Mouse (Mus musculus): ENCODE data around the gene B3galt1. TPM values are rescaled to one million over a fixed set of nuclear protein-coding genes. Genes with fewer than 3 reads are reported as not detected.

B3galt1 gene
- polyA plus RNA-seq, 1 experiment from 2014 or later, result 9.2 TPM

- Histone ChIP-seq H3K4me1 (replicated peaks) (no peaks in the 10 kb centered on the region), H3K27ac (no peak overlapping the region), H3K9me3 (no peaks in the 10 kb centered on the region), H3K27me3 (no peaks in the 10 kb centered on the region), H3K9ac (replicated peaks) (no peak overlapping the region), H3K4me3 (replicated peaks) (no peak overlapping the region), H3K4me2 (no peak overlapping the region), H3K36me3 (no peaks in the 10 kb centered on the region)
- WGBS, result 72% methylated on average over 3 of the region's 3 CpGs
- ATAC-seq (ENCODE audit: insufficient number of reproducible peaks, insufficient read depth, low FRiP score, low TSS enrichment, low read depth), result 0 out of 2 replicates have a peak, but pooled peaks have one; percentile 56
These were observed 382.7 kb downstream of the B3galt1 start for GRCm38 (mm10) chr2:67948408-67948807.

GRCm38 (mm10) chr2:67956182-67956581 lies 390.5 kb downstream of the B3galt1 start:
- no peak overlapping the region for H3K4me2 ChIP-seq
- H3K4me3 ChIP-seq (replicated peaks), result no peak overlapping the region
- ATAC-seq (ENCODE audit: insufficient number of reproducible peaks, insufficient read depth, low FRiP score, low TSS enrichment, low read depth), result no peak
- no peaks in the 10 kb centered on the region for H3K4me1 ChIP-seq (replicated peaks)
- no peak overlapping the region for H3K27ac ChIP-seq
- WGBS, result 77% methylated on average over 4 of the region's 4 CpGs
- no peaks in the 10 kb centered on the region for H3K27me3 ChIP-seq
- no peak overlapping the region for H3K9ac ChIP-seq (replicated peaks)
- H3K36me3 ChIP-seq, result no peaks in the 10 kb centered on the region
- H3K9me3 ChIP-seq, result no peaks in the 10 kb centered on the region

- no peak for ATAC-seq (ENCODE audit: insufficient number of reproducible peaks, insufficient read depth, low FRiP score, low TSS enrichment, low read depth)
- Histone ChIP-seq H3K9me3 (no peaks in the 10 kb centered on the region), H3K27ac (no peak overlapping the region), H3K36me3 (no peaks in the 10 kb centered on the region), H3K9ac (replicated peaks) (no peak overlapping the region), H3K4me2 (no peak overlapping the region), H3K4me1 (replicated peaks) (no peaks in the 10 kb centered on the region), H3K4me3 (replicated peaks) (no peak overlapping the region), H3K27me3 (no peaks in the 10 kb centered on the region)
- 53% methylated on average over 2 of the region's 2 CpGs for WGBS
These were observed 391.9 kb downstream of the B3galt1 start for GRCm38 (mm10) chr2:67957561-67957960.

GRCm38 (mm10) chr2:67960711-67961110 lies 395.0 kb downstream of the B3galt1 start:
- Histone ChIP-seq H3K4me1 (replicated peaks) (no peaks in the 10 kb centered on the region), H3K4me2 (no peak overlapping the region), H3K27ac (no peak overlapping the region), H3K9me3 (no peaks in the 10 kb centered on the region), H3K9ac (replicated peaks) (no peak overlapping the region), H3K4me3 (replicated peaks) (no peak overlapping the region), H3K27me3 (no peaks in the 10 kb centered on the region), H3K36me3 (no peaks in the 10 kb centered on the region)
- 73% methylated on average over 2 of the region's 2 CpGs for WGBS
- no peak for ATAC-seq (ENCODE audit: insufficient number of reproducible peaks, insufficient read depth, low FRiP score, low TSS enrichment, low read depth)

- Histone ChIP-seq H3K4me2 (no peak overlapping the region), H3K36me3 (no peaks in the 10 kb centered on the region), H3K4me1 (replicated peaks) (no peaks in the 10 kb centered on the region), H3K27me3 (no peaks in the 10 kb centered on the region), H3K9me3 (no peaks in the 10 kb centered on the region), H3K27ac (no peak overlapping the region), H3K9ac (replicated peaks) (no peak overlapping the region), H3K4me3 (replicated peaks) (no peak overlapping the region)
- no peak for ATAC-seq (ENCODE audit: insufficient number of reproducible peaks, insufficient read depth, low FRiP score, low TSS enrichment, low read depth)
These were observed 403.1 kb downstream of the B3galt1 start for GRCm38 (mm10) chr2:67968812-67969211.

- Histone ChIP-seq H3K36me3 (no peaks in the 10 kb centered on the region), H3K4me3 (replicated peaks) (no peak overlapping the region), H3K27me3 (no peaks in the 10 kb centered on the region), H3K4me1 (replicated peaks) (no peaks in the 10 kb centered on the region), H3K27ac (no peak overlapping the region), H3K9ac (replicated peaks) (no peak overlapping the region), H3K4me2 (no peak overlapping the region), H3K9me3 (no peaks in the 10 kb centered on the region)
- no peak for ATAC-seq (ENCODE audit: insufficient number of reproducible peaks, insufficient read depth, low FRiP score, low TSS enrichment, low read depth)
- 77% methylated on average over 7 of the region's 7 CpGs for WGBS
These were observed 405.4 kb downstream of the B3galt1 start for GRCm38 (mm10) chr2:67971091-67971490.

GRCm38 (mm10) chr2:67971576-67971975 lies 405.9 kb downstream of the B3galt1 start:
- Histone ChIP-seq H3K4me2 (no peak overlapping the region), H3K27ac (no peak overlapping the region), H3K36me3 (no peaks in the 10 kb centered on the region), H3K4me1 (replicated peaks) (no peaks in the 10 kb centered on the region), H3K9me3 (no peaks in the 10 kb centered on the region), H3K27me3 (no peaks in the 10 kb centered on the region), H3K9ac (replicated peaks) (no peak overlapping the region), H3K4me3 (replicated peaks) (no peak overlapping the region)
- ATAC-seq (ENCODE audit: insufficient number of reproducible peaks, insufficient read depth, low FRiP score, low TSS enrichment, low read depth), result no peak
- 81% methylated on average over 6 of the region's 6 CpGs for WGBS

GRCm38 (mm10) chr2:67975764-67976163 lies 410.1 kb downstream of the B3galt1 start:
- H3K4me1 ChIP-seq (replicated peaks), result no peaks in the 10 kb centered on the region

GRCm38 (mm10) chr2:67976488-67976887 lies 410.8 kb downstream of the B3galt1 start:
- 95% methylated on average over 4 of the region's 4 CpGs for WGBS
- no peak overlapping the region for H3K27ac ChIP-seq
- H3K36me3 ChIP-seq, result no peaks in the 10 kb centered on the region
- no peak overlapping the region for H3K9ac ChIP-seq (replicated peaks)
- ATAC-seq (ENCODE audit: insufficient number of reproducible peaks, insufficient read depth, low FRiP score, low TSS enrichment, low read depth), result no peak
- no peaks in the 10 kb centered on the region for H3K9me3 ChIP-seq
- H3K27me3 ChIP-seq, result no peaks in the 10 kb centered on the region
- H3K4me3 ChIP-seq (replicated peaks), result no peak overlapping the region
- no peaks in the 10 kb centered on the region for H3K4me1 ChIP-seq (replicated peaks)
- H3K4me2 ChIP-seq, result no peak overlapping the region

More at GRCm38 (mm10) chr2:67975764-67976163, 410.1 kb downstream of the B3galt1 start:
- Histone ChIP-seq H3K36me3 (no peaks in the 10 kb centered on the region), H3K9ac (replicated peaks) (no peak overlapping the region), H3K4me2 (no peak overlapping the region), H3K27me3 (no peaks in the 10 kb centered on the region), H3K4me3 (replicated peaks) (no peak overlapping the region), H3K9me3 (no peaks in the 10 kb centered on the region), H3K27ac (no peak overlapping the region)
- ATAC-seq (ENCODE audit: insufficient number of reproducible peaks, insufficient read depth, low FRiP score, low TSS enrichment, low read depth), result no peak

GRCm38 (mm10) chr2:67977620-67978262 lies 412.1 kb downstream of the B3galt1 start:
- Histone ChIP-seq H3K27me3 (no peaks in the 10 kb centered on the region), H3K4me3 (replicated peaks) (no peak overlapping the region), H3K9ac (replicated peaks) (no peak overlapping the region), H3K27ac (no peak overlapping the region), H3K4me2 (no peak overlapping the region), H3K4me1 (replicated peaks) (no peaks in the 10 kb centered on the region), H3K36me3 (no peaks in the 10 kb centered on the region), H3K9me3 (no peaks in the 10 kb centered on the region)
- WGBS, result 63% methylated on average over 6 of the region's 6 CpGs
- no peak for ATAC-seq (ENCODE audit: insufficient number of reproducible peaks, insufficient read depth, low FRiP score, low TSS enrichment, low read depth)

GRCm38 (mm10) chr2:67983563-67983962 lies 417.9 kb downstream of the B3galt1 start:
- Histone ChIP-seq H3K4me2 (no peak overlapping the region), H3K9me3 (no peaks in the 10 kb centered on the region), H3K9ac (replicated peaks) (no peak overlapping the region), H3K27me3 (no peaks in the 10 kb centered on the region), H3K27ac (no peak overlapping the region), H3K4me3 (replicated peaks) (no peak overlapping the region), H3K36me3 (no peaks in the 10 kb centered on the region), H3K4me1 (replicated peaks) (no peaks in the 10 kb centered on the region)
- ATAC-seq (ENCODE audit: insufficient number of reproducible peaks, insufficient read depth, low FRiP score, low TSS enrichment, low read depth), result no peak
- 93% methylated on average over 3 of the region's 3 CpGs for WGBS

GRCm38 (mm10) chr2:67985133-67985532 lies 419.5 kb downstream of the B3galt1 start:
- Histone ChIP-seq H3K36me3 (no peaks in the 10 kb centered on the region), H3K9me3 (no peaks in the 10 kb centered on the region), H3K27ac (no peak overlapping the region), H3K27me3 (no peaks in the 10 kb centered on the region), H3K4me3 (replicated peaks) (no peak overlapping the region), H3K4me1 (replicated peaks) (no peaks in the 10 kb centered on the region; the same call in 1 of the 2 replicates), H3K9ac (replicated peaks) (no peak overlapping the region), H3K4me2 (no peak overlapping the region)
- no peak for ATAC-seq (ENCODE audit: insufficient number of reproducible peaks, insufficient read depth, low FRiP score, low TSS enrichment, low read depth)
- WGBS, result 84% methylated on average over 3 of the region's 3 CpGs
